Mouse (Mus musculus) left cerebral cortex, postnatal 4 days (tissue): ENCODE measurements around the gene Sp140. TPM values are rescaled to one million over a fixed set of nuclear protein-coding genes. Genes with fewer than 3 reads are reported as not detected.
"Not testable (repeated sequence)": the region's sequence is repeated elsewhere in the genome, so short reads cannot be mapped to it uniquely, and the experiment has no call there.

Experiments
- DNase-seq: peaks from one replicate; pipeline ENCODE4 v3.0.0-alpha.2; 2022
- intact Hi-C: fragments of 180-260 bp; cut with DNase I; formaldehyde crosslinking; loops from one replicate; pipeline ENCODE4 v1.15.1; 2025
- total RNA-seq, 2 experiments: library from RNA; stranded (reverse); gene quantifications; 2 replicates each; pipeline ENCODE4 v1.2.3; 2021

The Sp140 gene
- total RNA-seq, 2 experiments from 2014 or later, result 0.64 to 0.83 TPM

GRCm38 (mm10) chr1:85636936-85637335 is 36.8 kb downstream of the Sp140 start:
- intact Hi-C loops, DNase-seq: not testable (repeated sequence)

GRCm38 (mm10) chr1:85638144-85638543 is 38.0 kb downstream of the Sp140 start:
- DNase-seq, intact Hi-C loops: not testable (repeated sequence)

GRCm38 (mm10) chr1:85649881-85650280 is 49.7 kb downstream of the Sp140 start, which contains the start of gene Sp100:
Gene Sp100 (plus strand): TSS chr1:85649988.
- DNase-seq, intact Hi-C loops: not testable (repeated sequence)

GRCm38 (mm10) chr1:85650524-85650923 is 50.3 kb downstream of the Sp140 start:
- DNase-seq, intact Hi-C loops: not testable (repeated sequence)

- intact Hi-C loops, result not testable (repeated sequence)
- DNase-seq, result peak; percentile 90
Measured at GRCm38 (mm10) chr1:85651770-85652275, 51.6 kb downstream of the Sp140 start.

- DNase-seq, intact Hi-C loops: not testable (repeated sequence)
Measured at GRCm38 (mm10) chr1:85657211-85657610, 57.0 kb downstream of the Sp140 start.

GRCm38 (mm10) chr1:85664266-85664665 is 64.1 kb downstream of the Sp140 start:
- intact Hi-C loops, result no loop called here
- DNase-seq, result no peak

GRCm38 (mm10) chr1:85680226-85680625 is 80.0 kb downstream of the Sp140 start:
- no peak for DNase-seq
- intact Hi-C loops, result no loop called here

- intact Hi-C loops, result no loop called here
- DNase-seq, result no peak
Measured at GRCm38 (mm10) chr1:85686666-85687065, 86.5 kb downstream of the Sp140 start.

GRCm38 (mm10) chr1:85687346-85687745 is 87.2 kb downstream of the Sp140 start:
- no peak for DNase-seq
- intact Hi-C loops, result no loop called here

- no peak for DNase-seq
- intact Hi-C loops, result no loop called here
Measured at GRCm38 (mm10) chr1:85690544-85690943, 90.4 kb downstream of the Sp140 start.

- DNase-seq, result no peak
- intact Hi-C loops, result no loop called here
Measured at GRCm38 (mm10) chr1:85692281-85692680, 92.1 kb downstream of the Sp140 start.

- DNase-seq, result no peak
- intact Hi-C loops, result no loop called here
Measured at GRCm38 (mm10) chr1:85693280-85693679, 93.1 kb downstream of the Sp140 start.

Other genes with a start within 250 kb of the Sp140 start
- not detected for gene G530012D18Rik, start 24.7 kb upstream of the Sp140 start, total RNA-seq
- gene Sp110, start 1.6 kb upstream of the Sp140 start, total RNA-seq, result under 1 TPM; 0.46 to 0.70 TPM
- gene Sp100, start 49.6 kb downstream of the Sp140 start, total RNA-seq, result under 1 TPM; 0.22 to 0.40 TPM
- gene A630001G21Rik, start 178.3 kb downstream of the Sp140 start, total RNA-seq, result under 1 TPM; 0.24 to 0.84 TPM
- gene Cab39, start 193.1 kb downstream of the Sp140 start, total RNA-seq, result 100 to 1,000 TPM; 134 to 144 TPM